Mouse (Mus musculus): ENCODE measurements around the gene Ak9.
"Not testable (repeated sequence)": the region's sequence is repeated elsewhere in the genome, so short reads cannot be mapped to it uniquely, and the experiment has no call there.

The Ak9 gene

GRCm38 (mm10) chr10:41332533-41333043 lies 28.8 kb downstream of the Ak9 start:
- no peak for DNase-seq (ENCODE audit: low spot score)

DNA sequence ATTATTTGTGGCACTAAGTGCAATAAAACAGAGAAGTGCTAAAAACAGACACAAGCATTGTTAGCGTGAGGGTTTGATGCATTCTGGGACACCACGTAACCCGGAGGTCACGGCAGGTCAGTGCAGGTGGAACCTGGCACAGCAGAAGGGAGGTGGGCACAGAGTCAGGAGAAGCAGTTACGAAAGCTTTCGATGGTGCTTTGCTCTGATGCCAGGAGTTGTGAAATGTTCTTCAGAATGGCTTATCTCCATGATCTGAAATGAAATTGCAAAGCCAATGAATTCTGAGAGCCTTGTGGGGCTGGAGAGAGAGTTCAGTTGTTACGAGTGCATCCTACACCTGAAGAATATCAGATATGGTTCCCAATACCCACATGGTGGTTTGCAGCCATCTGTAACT lies 37.6 kb downstream of the Ak9 start:
- DNase-seq (ENCODE audit: low spot score): no peak

DNA sequence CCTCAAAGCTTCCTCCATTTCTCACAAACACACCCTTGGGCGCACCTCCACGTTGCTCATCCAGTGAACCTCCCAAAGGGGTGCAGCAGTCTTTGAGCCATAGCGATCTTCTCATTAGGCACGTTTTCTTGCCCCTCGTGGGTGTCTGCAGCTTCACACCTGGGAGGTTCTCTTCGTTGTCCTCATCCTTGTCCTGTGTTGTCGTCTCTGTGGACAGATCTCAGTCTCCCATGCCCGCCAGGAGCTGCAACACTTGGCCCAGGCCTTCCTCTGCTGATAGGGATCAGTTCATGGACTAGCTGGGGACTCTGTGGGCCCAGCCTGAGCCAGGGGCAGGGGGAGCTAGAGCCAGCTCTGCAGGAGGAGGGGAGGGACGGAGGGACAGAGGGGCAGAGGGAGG lies 61.3 kb downstream of the Ak9 start:
- DNase-seq (ENCODE audit: low spot score): no peak

- DNase-seq (ENCODE audit: low spot score): no peak
Measured at GRCm38 (mm10) chr10:41380466-41380865, 76.7 kb downstream of the Ak9 start.

DNA sequence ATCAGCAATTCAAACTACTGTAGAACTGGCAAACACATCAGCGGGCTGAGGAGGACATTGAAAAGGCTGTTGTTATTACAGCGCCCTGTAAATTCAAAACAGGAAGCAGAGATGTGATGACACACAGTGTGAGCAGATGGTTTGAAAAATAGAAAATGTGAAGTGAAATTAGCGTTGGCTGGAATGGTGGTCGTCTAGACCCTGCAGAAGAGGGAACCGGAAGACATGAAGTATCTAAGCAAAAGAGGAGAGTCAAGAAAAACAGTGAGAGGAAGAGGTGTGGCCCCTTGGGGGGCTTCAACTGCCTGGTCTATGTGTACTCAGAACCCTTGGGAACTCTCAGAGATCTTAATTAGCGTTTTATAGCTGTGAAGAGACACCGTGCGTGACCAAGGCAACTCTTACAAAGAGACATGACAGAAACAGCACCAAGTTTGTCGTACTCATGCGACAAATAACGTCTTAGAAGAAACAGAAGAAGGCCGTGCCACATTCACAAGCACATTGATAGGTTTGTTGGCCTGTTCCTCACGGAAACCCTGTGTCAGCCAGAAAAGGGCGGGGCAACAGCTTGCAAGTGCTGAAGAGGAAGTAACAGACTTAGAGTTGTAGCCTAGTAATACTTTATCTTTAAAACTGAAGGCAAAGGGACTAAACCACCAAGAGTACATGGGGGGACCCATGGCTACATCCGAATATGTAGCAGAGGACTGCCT lies 81.9 kb downstream of the Ak9 start:
- peak; percentile 61 for DNase-seq (ENCODE audit: low spot score)

GRCm38 (mm10) chr10:41393555-41393954 lies 89.8 kb downstream of the Ak9 start:
- no peak for DNase-seq (ENCODE audit: low spot score)

DNA sequence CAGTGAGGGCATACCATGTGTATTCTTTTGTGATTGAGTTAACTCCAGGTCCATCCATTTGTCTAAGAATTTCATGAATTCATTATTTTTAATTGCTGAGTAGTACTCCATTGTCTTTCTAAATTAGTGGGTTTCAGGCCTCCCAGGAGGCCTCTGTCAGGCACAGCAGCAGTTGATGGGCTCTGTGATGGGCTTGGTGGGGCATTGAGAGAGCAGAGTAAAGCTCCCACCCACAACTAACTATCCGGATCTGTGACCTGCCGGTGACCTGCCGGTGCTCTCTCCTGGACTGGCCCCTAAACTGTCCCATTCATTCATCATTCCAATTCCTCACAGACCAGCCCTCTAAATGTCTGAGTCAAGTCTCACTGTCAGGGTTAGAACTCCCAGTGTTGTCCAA lies 97.3 kb downstream of the Ak9 start:
- DNase-seq (ENCODE audit: low spot score): no peak

GRCm38 (mm10) chr10:41403364-41403763 lies 99.6 kb downstream of the Ak9 start:
- DNase-seq (ENCODE audit: low spot score): no peak

GRCm38 (mm10) chr10:41403893-41404612 lies 100.3 kb downstream of the Ak9 start:
- no peak for DNase-seq (ENCODE audit: low spot score)

DNA sequence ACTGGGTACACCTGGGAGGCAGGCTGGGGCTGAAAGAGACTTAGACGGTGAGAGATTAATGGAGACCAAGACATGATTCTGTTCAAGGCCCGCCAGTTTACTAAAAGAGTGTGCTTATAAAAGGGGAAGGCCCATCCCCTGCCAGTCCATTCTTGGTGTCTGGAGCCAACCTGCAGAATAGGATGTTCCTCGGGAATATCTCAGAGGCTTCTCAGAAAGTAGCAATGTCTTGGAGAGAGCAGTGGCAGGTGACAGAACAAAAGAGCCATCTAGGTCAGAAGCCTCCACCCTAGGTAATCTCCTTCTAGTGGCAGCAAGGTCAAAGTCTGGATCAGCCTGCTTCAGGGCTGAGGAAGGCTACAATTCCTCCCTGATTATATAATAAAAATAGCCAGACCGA lies 106.4 kb downstream of the Ak9 start:
- not testable (repeated sequence) for DNase-seq (ENCODE audit: low spot score)

DNA sequence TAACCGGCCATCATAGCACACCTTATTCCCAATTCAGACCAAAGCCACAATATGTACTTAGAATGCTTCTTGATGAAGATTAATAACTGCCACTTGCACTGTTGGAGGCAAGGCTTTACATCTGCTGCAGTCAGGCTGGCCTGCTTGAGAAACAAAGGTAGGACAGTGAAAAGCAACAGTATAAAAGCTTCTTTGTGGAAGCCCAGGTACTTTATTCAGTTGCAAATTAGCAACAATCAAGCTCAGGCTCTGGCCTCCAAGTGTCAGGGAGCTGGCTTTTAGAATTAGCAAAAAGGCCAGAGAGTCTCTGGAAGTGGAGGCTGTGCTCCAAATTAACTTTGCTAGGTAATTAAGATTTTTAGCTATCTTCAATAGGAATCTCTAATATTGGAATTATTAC lies 107.0 kb downstream of the Ak9 start:
- DNase-seq (ENCODE audit: low spot score): not testable (repeated sequence)

DNA sequence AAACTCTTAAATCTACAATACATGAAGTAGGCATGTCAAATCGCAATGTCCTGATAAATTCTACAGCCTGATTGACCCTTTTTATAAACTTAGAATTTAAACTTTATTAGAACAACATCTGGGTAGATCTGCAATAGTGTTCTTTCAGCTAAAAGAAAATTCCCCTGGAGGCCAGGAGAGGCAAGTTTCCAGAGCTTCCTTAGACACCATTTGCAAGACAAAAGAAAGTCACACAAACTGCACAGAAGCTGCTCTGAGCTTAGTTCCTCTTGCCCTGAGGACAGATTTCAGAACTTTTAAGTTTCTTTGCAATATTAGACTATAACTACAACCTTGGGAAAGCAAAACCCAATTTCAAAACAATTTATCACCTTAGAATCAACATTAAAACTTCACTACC lies 109.7 kb downstream of the Ak9 start:
- not testable (repeated sequence) for DNase-seq (ENCODE audit: low spot score)

DNA sequence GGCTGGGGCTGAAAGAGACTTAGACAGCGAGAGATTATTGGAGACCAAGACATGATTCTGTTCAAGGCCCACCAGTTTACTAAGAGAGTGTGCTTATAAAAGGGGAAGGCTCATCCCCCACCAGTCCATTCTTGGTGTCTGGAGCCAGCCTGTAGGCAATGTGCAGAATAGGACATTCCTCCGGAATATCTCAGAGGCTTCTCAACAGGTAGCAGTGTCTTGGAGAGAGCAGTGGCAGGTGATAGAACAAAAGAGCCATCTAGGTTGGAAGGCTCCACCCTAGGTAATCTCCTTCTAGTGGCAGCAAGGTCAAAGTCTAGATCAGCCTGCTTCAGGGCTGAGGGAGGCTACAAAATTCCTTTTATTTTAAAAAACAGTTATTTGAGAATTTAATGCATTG lies 111.6 kb downstream of the Ak9 start:
- DNase-seq (ENCODE audit: low spot score): not testable (repeated sequence)

DNA sequence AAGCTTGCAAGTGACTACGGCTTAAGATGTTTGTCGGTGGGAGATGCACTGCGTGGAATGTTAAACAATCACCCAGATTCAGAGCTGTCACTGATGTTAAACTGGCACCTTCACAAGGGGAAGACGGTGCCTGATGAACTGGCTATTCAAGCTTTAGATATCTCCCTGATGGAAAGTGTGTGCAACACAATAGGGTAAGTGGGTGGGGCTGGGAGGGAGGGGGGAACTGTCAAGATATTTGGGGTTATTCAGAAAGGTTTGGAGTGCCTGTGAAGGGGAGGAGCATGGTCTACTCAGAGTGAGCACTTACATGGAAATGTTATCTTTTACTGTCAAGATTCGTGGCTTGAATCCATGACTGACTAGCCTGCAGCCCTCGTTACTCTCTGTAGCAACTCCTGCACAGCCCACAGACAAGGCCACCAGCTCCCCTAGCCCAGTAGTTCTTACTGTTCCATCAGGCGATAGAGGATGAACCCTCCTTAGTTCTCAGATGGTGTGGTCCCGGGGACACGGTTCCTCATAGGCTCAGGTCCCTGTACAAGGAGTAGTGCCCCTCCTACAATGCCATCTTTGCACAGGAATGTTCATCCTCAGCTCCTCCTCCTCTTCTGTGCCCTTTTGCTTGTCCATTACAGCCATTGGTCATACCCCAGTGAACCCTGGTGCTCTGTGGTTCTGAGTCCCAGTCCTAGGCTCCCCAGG lies 116.9 kb downstream of the Ak9 start:
- no peak for DNase-seq (ENCODE audit: low spot score)

- DNase-seq (ENCODE audit: low spot score): no peak
Measured at GRCm38 (mm10) chr10:41423681-41424080, 119.9 kb downstream of the Ak9 start.

DNA sequence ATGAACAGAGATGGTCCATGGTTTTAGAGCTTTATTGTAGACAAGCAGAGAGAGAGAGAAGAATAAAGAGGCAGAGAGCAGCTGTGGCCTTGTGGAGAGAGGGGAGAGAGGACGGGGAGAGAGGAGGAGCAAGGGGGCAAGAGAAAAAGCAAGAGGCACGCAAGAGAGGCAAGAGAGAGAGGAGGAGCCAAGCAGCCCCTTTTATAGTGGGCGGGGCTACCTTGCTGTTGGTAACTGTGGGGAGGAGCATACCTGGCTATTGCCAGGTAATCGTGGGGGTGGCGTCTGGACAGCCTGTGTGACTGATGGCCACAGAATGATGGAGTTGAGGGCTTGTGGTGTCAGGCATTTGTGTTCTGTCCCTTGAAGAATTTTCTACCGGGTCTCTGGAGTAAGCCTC lies 122.6 kb downstream of the Ak9 start:
- DNase-seq (ENCODE audit: low spot score): no peak

- DNase-seq (ENCODE audit: low spot score): no peak
Measured at GRCm38 (mm10) chr10:41434624-41435023, 130.8 kb downstream of the Ak9 start.

DNA sequence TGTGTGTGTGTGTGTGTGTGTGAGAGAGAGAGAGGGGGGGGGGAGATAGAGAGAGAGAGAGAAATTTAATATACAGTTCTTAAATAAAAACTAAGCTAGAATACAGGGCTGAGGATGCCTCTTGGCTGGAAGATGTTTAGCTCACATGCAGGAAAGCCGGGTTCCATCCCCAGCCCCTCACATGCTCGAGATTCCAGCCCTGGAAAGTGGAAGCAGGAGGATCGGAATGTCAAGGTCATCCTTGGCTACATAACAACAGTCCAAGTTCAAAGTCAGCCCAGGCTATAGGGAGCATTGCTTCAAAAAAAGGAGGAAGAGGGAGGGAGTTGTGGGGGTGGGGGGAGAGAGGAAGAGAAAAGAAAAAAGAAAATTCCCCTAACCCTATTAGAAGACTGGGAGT lies 131.4 kb downstream of the Ak9 start:
- DNase-seq (ENCODE audit: low spot score): no peak

DNA sequence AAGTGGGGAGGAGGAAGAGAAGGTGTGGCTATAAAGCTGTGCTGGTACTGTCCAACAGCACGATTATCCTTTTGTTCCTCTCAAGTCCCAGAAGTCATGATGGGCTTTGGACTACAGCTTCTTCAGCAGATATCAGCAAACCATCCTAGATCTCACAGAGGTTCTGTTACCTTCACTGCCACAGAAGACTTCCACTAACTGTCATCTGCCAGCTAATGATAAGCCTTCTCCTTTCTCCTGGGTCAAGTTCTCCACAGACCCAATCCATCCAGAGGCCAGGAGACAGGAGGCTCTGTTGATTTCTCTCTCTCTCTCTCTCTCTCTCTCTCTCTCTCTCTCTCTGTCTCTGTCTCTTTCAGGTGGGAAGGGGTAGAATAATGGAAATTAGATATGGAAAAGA lies 144.4 kb downstream of the Ak9 start:
- no peak for DNase-seq (ENCODE audit: low spot score)

- DNase-seq (ENCODE audit: low spot score): no peak
Measured at GRCm38 (mm10) chr10:41449684-41450083, 145.9 kb downstream of the Ak9 start.

- DNase-seq (ENCODE audit: low spot score): peak; percentile 98
Measured at GRCm38 (mm10) chr10:41450137-41450670, 146.4 kb downstream of the Ak9 start, which contains the start of gene Zbtb24. Gene Zbtb24, plus strand, starts transcription at chr10:41450383.

DNA sequence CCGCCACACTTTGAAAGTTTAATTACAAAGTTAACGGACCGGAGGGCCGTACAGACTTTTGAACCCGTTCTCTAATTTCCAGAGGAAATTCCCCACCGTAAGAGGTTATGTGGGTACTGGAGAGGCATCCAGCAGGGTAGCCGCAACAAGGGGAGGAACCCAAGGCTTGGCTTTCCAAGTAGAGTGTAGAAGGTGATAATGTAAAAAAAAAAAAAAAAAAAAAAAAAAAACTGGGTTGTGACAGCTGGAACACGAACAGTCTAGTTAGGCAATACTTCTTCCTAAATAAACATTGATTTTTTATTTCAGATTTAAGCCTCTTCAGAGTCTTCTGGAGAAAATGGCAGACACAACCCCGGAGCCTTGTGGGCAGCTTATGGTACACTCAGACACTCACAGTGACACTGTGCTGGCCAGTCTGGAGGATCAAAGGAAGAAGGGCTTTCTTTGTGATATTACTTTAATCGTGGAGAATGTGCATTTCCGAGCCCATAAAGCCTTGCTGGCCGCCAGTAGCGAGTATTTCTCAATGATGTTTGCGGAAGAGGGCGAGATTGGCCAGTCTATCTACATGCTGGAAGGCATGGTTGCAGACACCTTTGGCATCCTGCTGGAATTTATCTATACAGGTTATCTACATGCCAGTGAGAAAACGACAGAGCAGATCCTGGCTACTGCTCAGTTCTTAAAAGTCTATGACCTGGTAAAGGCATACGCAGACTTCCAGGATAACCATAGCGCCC lies 147.2 kb downstream of the Ak9 start:
- DNase-seq (ENCODE audit: low spot score): no peak
